Mouse (Mus musculus) kidney, embryonic 14.5 days (tissue): ENCODE measurements around the gene 1110051M20Rik. TPM values are rescaled to one million over a fixed set of nuclear protein-coding genes. Genes with fewer than 3 reads are reported as not detected.
A peak's percentile ranks its signal among the peaks of the same experiment; 100 is the strongest.

Source experiments
- ATAC-seq: fragments of 200-750 bp; cut with Nextera tagmentation; 2 replicates; pipeline ENCODE4 v1.8.0; 2017; ENCODE audit warnings: moderate number of reproducible peaks, mild to moderate bottlenecking, moderate TSS enrichment, moderate library complexity; ENCODE audit not compliant: low FRiP score, low TSS enrichment
- H3K27ac ChIP-seq: fragments of 300-500 bp; sonication (generic); 2 replicates; pipeline ENCODE4 v1.5.1; 2014; ENCODE audit warnings: low read depth, mild to moderate bottlenecking, low read length, moderate library complexity, mixed read lengths
- H3K27me3 ChIP-seq: fragments of 300-500 bp; sonication (generic); 2 replicates; pipeline ENCODE4 v1.6.1; 2014; ENCODE audit warnings: mild to moderate bottlenecking, low read length; ENCODE audit not compliant: control insufficient read depth, insufficient read depth
- H3K36me3 ChIP-seq: fragments of 300-500 bp; sonication (generic); 2 replicates; pipeline ENCODE4 v1.6.1; 2014; ENCODE audit warnings: low read length, mixed read lengths; ENCODE audit not compliant: control insufficient read depth, insufficient read depth
- H3K4me1 ChIP-seq: fragments of 300-500 bp; sonication (generic); 2 replicates; pipeline ENCODE4 v1.6.1; 2014; ENCODE audit warnings: low read length, mixed read lengths; ENCODE audit not compliant: control insufficient read depth, insufficient read depth
- H3K4me2 ChIP-seq: fragments of 300-500 bp; sonication (generic); replicated peaks from 2 replicates; pipeline ENCODE4 v1.6.1; 2014; ENCODE audit warnings: low read depth, mild to moderate bottlenecking, low read length
- H3K4me3 ChIP-seq: fragments of 300-500 bp; sonication (generic); 2 replicates; pipeline ENCODE4 v1.5.1; 2014; ENCODE audit warnings: mild to moderate bottlenecking, low read length
- H3K9ac ChIP-seq: fragments of 300-500 bp; sonication (generic); 2 replicates; pipeline ENCODE4 v1.6.1; 2014; ENCODE audit warnings: low read depth, mild to moderate bottlenecking, low read length, moderate library complexity
- H3K9me3 ChIP-seq: fragments of 300-500 bp; sonication (generic); 2 replicates; pipeline ENCODE4 v1.6.1; 2016; ENCODE audit warnings: low read length; ENCODE audit not compliant: control insufficient read depth
- WGBS: fragments of 180-500 bp; shearing (Covaris S2); extraction: QIAGEN DNeasy Blood & Tissue Kit; methylation state at CpG from one replicate; pipeline ENCODE4 v1.1.7; 2014; 5-methylcytosine and 5-hydroxymethylcytosine counted together
- polyA plus RNA-seq: library from polyadenylated mRNA; unstranded; fragments of >200 nt; fragmentation: Nextera tagmentation; extraction: Ambion mirVana; gene quantifications from 2 replicates; pipeline ENCODE4 v1.2.1, GENCODE M21; 2014

The 1110051M20Rik gene
- polyA plus RNA-seq, 1 experiment from 2014 or later = 65.9 TPM

DNA sequence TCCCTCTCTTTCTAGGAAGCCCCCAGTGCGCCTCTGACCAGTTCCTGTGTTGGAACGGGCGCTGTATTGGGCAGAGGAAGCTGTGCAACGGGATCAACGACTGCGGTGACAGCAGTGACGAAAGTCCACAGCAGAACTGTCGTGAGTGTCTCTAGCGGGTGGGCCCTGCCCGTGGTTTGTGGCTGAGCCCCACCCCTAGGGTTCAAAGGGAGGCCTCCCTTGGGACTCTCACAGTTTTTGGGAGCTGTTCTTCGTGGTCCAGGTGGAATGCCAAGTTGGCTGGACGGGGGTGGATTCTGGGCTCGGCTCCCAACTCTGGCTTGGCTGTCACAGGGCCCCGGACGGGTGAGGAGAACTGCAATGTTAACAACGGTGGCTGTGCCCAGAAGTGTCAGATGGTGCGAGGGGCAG lies 31.8 kb upstream of the 1110051M20Rik start:
- no peak overlapping the region for H3K4me3 ChIP-seq
- no peak overlapping the region for H3K27ac ChIP-seq
- no peaks in the 10 kb centered on the region for H3K9me3 ChIP-seq
- WGBS = 53% methylated on average over 17 of the region's 17 CpGs
- no peak overlapping the region for H3K4me2 ChIP-seq
- ATAC-seq = no peak
- H3K4me1 ChIP-seq = peaks cover 15% of the 10 kb centered on the region; the same call in 1 of the 2 replicates
- H3K27me3 ChIP-seq = no peaks in the 10 kb centered on the region
- peaks cover 58% of the 10 kb centered on the region for H3K36me3 ChIP-seq
- H3K9ac ChIP-seq = no peak overlapping the region

DNA sequence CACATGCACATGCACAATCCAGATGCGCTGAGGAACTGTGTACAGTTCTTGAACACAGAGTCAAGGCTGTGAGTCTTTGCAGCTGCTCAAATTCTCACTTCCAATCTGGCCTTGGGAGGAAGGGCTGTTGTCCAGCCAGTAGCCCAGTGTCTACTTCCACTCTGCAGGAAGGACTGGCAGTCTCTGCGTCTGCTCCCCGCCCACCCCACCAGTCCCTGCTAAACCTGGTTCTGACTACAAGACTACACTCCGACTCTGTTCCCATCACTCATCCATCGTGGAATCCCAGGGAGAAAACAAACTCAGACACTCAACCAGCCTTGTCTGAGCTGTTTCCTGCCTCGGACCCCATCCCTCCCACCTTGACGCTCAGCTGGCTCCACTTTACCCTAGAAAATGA lies 31.3 kb upstream of the 1110051M20Rik start:
- no peak overlapping the region for H3K9ac ChIP-seq
- 51% methylated on average over 7 of the region's 7 CpGs for WGBS
- no peak for ATAC-seq

DNA sequence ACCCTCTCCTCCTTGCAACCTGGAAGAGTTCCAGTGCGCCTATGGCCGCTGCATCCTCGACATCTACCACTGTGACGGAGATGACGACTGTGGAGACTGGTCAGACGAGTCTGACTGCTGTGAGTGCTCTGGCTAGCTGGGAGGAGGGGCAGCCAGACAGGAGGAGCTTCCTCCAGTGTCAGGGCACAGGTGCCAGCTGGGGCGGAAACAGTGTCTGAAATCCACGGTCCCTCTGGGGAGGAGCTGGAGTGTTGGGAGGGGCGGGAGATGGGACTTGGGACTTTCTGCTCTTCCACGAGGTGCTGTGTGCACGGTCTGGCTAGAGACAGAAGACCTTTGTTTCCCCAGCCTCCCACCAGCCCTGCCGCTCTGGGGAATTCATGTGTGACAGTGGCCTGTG lies 29.9 kb upstream of the 1110051M20Rik start:
- H3K9ac ChIP-seq = no peak overlapping the region
- ATAC-seq = peak; percentile 61
- H3K4me2 ChIP-seq = 0 out of 2 replicates have a peak overlapping the region, but pooled peaks have one; percentile 8
- no peak overlapping the region for H3K4me3 ChIP-seq
- H3K4me1 ChIP-seq = peaks cover 20% of the 10 kb centered on the region; the same call in 1 of the 2 replicates
- no peaks in the 10 kb centered on the region for H3K27me3 ChIP-seq
- WGBS = 48% methylated on average over 12 of the region's 12 CpGs
- H3K9me3 ChIP-seq = no peaks in the 10 kb centered on the region
- H3K27ac ChIP-seq = peak overlapping the region; percentile 65; the same call in 1 of the 2 replicates
- H3K36me3 ChIP-seq = peaks cover 56% of the 10 kb centered on the region

More for the DNA sequence above, 31.3 kb upstream of the 1110051M20Rik start:
- H3K4me1 ChIP-seq = peaks cover 15% of the 10 kb centered on the region; the same call in 1 of the 2 replicates
- H3K27me3 ChIP-seq = no peaks in the 10 kb centered on the region
- H3K4me3 ChIP-seq = no peak overlapping the region
- peaks cover 59% of the 10 kb centered on the region for H3K36me3 ChIP-seq
- H3K9me3 ChIP-seq = no peaks in the 10 kb centered on the region
- no peak overlapping the region for H3K27ac ChIP-seq
- H3K4me2 ChIP-seq = no peak overlapping the region

DNA sequence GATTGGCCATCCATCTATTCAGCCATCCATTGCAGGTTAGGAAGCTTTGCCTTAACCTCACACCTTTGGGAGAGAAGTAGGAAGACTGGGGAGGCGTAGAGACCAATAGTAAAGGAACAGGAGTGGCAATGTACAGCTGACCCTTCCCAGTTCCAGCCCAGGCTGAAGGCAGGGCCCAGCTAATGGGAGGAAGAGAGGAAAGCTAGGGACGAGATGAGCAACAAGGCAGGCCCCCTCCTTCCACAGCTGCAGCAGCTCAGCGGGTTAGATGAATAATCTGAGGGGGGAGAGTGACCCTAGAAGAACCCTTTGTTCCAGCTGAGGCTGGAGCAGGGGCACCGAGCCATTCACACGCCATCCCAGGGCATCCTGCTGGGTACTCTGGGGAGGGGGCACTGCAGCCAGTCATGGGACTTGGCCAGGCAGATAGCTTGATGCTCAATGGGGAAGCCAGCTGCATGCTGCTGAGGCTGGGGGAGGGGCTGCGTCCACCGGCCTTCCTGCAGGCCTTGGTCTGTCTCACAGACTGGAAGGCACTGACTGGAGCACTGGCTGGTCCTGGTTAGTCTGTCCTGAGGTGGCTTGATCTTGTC lies 25.6 kb upstream of the 1110051M20Rik start:
- Histone ChIP-seq H3K4me2 (no peak overlapping the region), H3K4me1 (peaks cover 16% of the 10 kb centered on the region; the same call in 1 of the 2 replicates), H3K27me3 (no peaks in the 10 kb centered on the region), H3K27ac (no peak overlapping the region), H3K9ac (no peak overlapping the region), H3K4me3 (no peak overlapping the region), H3K9me3 (no peaks in the 10 kb centered on the region), H3K36me3 (peaks cover 21% of the 10 kb centered on the region)
- no peak for ATAC-seq
- WGBS = 53% methylated on average over 7 of the region's 7 CpGs

DNA sequence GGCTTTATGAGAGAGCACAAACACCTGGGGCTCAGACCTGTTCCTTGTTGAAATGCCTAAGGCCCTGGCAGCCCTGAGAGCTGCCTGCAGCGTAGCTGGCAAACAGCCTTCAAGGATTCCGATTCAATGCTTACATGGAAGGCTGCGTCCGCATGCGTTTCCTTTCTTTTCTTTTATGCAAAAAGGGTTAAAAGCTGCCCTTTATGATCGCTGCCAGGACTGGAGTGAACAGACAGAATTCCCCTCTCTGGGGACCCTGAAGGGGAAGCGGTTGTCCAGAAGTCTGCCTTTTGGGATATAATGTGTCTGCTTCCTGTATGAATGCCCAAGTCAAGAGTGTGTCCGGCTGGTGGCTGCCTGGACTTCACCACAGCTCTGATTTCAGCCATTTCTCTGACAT lies 23.1 kb upstream of the 1110051M20Rik start:
- H3K4me1 ChIP-seq = peaks cover 13% of the 10 kb centered on the region
- no peaks in the 10 kb centered on the region for H3K27me3 ChIP-seq
- H3K27ac ChIP-seq = peak overlapping the region; percentile 9; the same call in 1 of the 2 replicates
- ATAC-seq = 0 out of 2 replicates have a peak, but pooled peaks have one; percentile 22
- H3K4me3 ChIP-seq = no peak overlapping the region
- no peak overlapping the region for H3K4me2 ChIP-seq
- WGBS = 64% methylated on average over 8 of the region's 8 CpGs
- no peaks in the 10 kb centered on the region for H3K9me3 ChIP-seq
- no peak overlapping the region for H3K9ac ChIP-seq
- peaks cover 6% of the 10 kb centered on the region; the same call in 1 of the 2 replicates for H3K36me3 ChIP-seq

DNA sequence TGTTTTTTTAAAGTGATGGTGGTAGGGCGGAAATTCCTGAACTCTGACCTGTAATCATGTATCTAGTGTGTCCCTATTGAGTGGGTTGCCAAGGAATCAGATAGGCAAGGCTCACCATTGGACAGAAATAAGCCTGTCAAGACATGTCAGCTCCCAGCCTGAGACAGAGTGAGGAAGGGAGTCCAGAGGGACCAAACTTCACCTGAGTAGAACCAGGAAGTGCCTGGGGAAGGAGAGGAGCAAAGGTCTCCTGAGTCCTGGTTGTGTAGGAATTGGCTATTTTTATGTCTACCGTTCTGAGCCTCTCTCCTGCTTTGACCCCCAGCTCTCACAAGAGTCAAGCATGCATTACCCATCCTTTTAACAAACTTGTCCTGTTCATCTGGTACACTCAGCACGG lies 21.4 kb upstream of the 1110051M20Rik start:
- WGBS = 85% methylated on average over 3 of the region's 3 CpGs
- no peak for ATAC-seq
- H3K4me2 ChIP-seq = no peak overlapping the region

DNA sequence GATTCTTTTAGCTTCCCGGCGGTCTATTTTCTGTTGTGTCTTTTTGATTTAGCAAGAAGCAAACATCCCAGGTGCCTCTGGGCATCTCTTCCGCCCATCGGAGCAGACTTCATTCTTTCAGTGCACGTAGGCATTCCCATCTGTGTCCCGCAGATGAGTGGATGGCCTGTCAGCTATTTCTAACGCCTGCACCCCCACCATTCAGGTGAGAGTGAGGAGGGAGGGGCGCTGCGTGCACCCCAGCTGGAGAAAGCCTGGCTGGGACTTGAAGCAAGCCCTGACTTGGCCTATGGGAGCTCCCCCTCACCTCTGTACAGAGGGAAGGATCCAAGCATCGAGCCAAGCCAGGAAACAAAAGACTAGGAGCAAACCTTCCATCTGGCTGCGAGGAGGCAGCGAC lies 18.2 kb upstream of the 1110051M20Rik start:
- peak overlapping the region; percentile 42; the same call in 1 of the 2 replicates for H3K27ac ChIP-seq
- H3K9me3 ChIP-seq = peaks cover 3% of the 10 kb centered on the region; the same call in 1 of the 2 replicates
- H3K36me3 ChIP-seq = no peaks in the 10 kb centered on the region; the same call in 1 of the 2 replicates
- no peak for ATAC-seq
- peak overlapping the region; percentile 34; the same call in 1 of the 2 replicates for H3K9ac ChIP-seq
- H3K4me2 ChIP-seq = peak overlapping the region; percentile 27
- 0 out of 2 replicates have a peak overlapping the region, but pooled peaks have one; percentile 1 for H3K4me3 ChIP-seq
- WGBS = 13% methylated on average over 12 of the region's 12 CpGs
- H3K27me3 ChIP-seq = no peaks in the 10 kb centered on the region
- peaks cover 31% of the 10 kb centered on the region for H3K4me1 ChIP-seq

More for the DNA sequence above, 21.4 kb upstream of the 1110051M20Rik start:
- no peak overlapping the region for H3K9ac ChIP-seq
- H3K4me1 ChIP-seq = peaks cover 29% of the 10 kb centered on the region
- no peak overlapping the region for H3K4me3 ChIP-seq
- no peaks in the 10 kb centered on the region for H3K27me3 ChIP-seq
- peaks cover 1% of the 10 kb centered on the region; the same call in 1 of the 2 replicates for H3K36me3 ChIP-seq
- no peaks in the 10 kb centered on the region for H3K9me3 ChIP-seq
- H3K27ac ChIP-seq = no peak overlapping the region

DNA sequence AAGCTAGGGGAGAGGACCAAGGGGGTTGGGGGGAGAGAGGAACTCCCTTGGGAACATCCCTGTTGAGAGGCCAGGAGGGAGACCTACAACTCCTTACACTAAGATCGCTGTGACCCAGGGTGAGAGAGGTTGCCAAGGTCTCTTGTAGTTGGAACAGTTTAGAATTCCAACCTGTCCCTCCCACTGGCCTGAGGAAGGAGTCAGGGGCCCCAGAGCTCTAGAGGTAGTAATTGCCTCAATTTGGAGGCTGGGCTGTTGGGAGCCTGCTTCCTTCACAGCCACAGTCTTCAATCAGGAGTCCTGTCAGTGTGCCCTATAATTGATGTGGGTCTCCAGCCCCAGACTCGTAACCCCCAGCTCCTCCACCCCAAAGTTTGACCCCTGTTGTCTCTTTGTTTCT lies 17.7 kb upstream of the 1110051M20Rik start:
- Histone ChIP-seq H3K4me3 (no peak overlapping the region), H3K36me3 (no peaks in the 10 kb centered on the region; the same call in 1 of the 2 replicates), H3K4me2 (peak overlapping the region; percentile 27; the same call in 1 of the 2 replicates), H3K9me3 (peaks cover 3% of the 10 kb centered on the region; the same call in 1 of the 2 replicates), H3K27ac (no peak overlapping the region), H3K9ac (peak overlapping the region; percentile 34; the same call in 1 of the 2 replicates), H3K4me1 (peaks cover 31% of the 10 kb centered on the region), H3K27me3 (no peaks in the 10 kb centered on the region)
- WGBS = 2% methylated on average over 2 of the region's 2 CpGs
- ATAC-seq = no peak

DNA sequence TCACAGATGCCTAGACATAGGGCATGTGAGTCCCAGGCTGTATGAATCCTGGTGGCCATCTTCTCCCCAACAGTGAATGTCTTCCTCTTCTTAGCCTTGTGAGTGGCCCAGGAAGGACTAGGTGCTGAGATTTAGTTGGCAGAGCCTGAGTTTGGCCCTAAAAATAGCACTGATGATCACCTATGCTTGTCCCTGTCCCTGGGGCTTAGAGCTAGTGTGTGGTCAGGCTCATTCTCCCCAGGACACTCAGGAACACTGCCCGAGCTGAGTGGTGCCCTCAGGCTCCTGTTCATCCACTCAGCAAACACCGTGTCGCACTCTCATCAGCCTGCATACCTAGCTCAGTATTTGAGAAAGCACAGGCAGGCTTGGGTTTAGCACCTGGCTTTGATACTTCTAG lies 16.8 kb upstream of the 1110051M20Rik start:
- ATAC-seq = no peak
- H3K4me2 ChIP-seq = no peak overlapping the region
- H3K9me3 ChIP-seq = peaks cover 3% of the 10 kb centered on the region; the same call in 1 of the 2 replicates
- no peak overlapping the region for H3K4me3 ChIP-seq
- H3K36me3 ChIP-seq = no peaks in the 10 kb centered on the region; the same call in 1 of the 2 replicates
- peaks cover 31% of the 10 kb centered on the region for H3K4me1 ChIP-seq
- H3K27me3 ChIP-seq = no peaks in the 10 kb centered on the region
- H3K9ac ChIP-seq = no peak overlapping the region
- H3K27ac ChIP-seq = no peak overlapping the region
- WGBS = 50% methylated on average over 3 of the region's 3 CpGs
